Mouse (Mus musculus) myocyte (in vitro differentiated cells): ENCODE measurements at regions not wholly inside any gene's neighbourhood (a gene's known extent, or its start where the extent isn't known, plus 50 kb on each side); places are given as distances from the start of the nearest gene placed in this dataset.

ENCODE experiments used
- E2F4 ChIP-seq: IDR thresholded peaks from one replicate; pipeline ENCODE4 v1.6.1; 2011; ENCODE audit warnings: mild to moderate bottlenecking, control low read depth, moderate library complexity; ENCODE audit not compliant: insufficient read depth
- MAX ChIP-seq: IDR thresholded peaks from one replicate; pipeline ENCODE4 v1.6.1; 2011; ENCODE audit warnings: low read depth, mild to moderate bottlenecking, control low read depth
- POLR2A ChIP-seq: IDR thresholded peaks from one replicate; pipeline ENCODE4 v1.6.1; 2011; ENCODE audit warnings: low read depth, mild to moderate bottlenecking, control low read depth, moderate library complexity; ENCODE audit not compliant: insufficient read length

DNA sequence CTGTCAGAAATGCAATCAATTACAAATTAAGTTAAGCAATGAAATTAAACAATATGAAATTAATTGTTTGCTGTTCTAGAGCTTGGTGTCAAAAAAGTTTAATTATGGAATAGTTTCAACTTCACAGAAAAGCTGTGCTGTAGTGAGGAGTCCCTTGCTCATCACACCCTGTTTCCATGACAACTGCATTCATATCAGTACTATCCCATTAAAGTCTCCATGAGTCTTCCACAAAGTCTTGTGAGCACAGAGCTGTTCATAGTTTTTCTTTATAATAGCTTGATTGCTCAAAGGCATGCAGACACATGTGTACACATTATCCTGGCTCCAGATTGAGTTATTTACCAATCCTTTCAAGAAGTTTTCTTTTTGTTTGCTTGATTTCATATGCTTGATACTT, 98.9 kb downstream of the Med10 start:
- TF ChIP-seq MAX (no peak), POLR2A (no peak), E2F4 (no peak)
